Comparison of ENCODE assay signal across 8 mouse cellular contexts in the genomic region with DNA sequence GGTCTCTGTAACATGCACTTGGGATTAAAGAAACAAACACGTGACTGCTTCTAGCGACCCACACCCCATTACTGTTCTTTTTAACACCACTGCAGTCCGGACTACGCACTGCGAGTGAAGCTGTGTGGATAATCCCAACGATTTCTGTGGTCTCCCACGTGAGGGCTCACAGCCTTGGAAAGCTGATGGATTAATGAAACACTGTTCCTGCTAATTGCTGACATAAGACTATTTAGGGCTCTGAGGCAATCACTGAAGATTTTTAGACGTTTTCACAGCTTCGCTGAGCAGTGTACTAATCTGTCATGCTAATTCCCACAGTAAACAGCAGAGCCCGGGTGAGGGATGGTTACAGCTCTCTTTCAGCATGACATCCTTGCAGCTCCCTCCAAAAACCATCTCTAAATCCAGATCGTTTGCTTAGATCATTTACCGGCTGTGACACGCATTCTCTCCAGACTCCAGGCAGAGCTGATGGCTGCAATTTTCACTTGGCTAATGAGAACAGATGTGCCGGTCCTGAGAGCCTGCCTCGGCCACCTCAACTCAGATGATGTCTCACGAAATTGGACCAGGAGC.
DNase-seq lines count a peak whose midpoint lies in the region; ATAC-seq lines count a peak whose summit lies in the region.
"Had no signal": no experiment of that assay in that cellular context is flagged by ENCODE, and none has a peak within 500 bp of the region (broad histone marks: within the 10 kb centered on the region; RNA-seq: fewer than 3 reads in every experiment).

No protein-coding gene starts in this region.

- no peak for DNase-seq in lung, postnatal 4 days
- DNase-seq in forebrain, embryonic 14.5 days (ENCODE audit: low spot score): peak; percentile 81
- DNase-seq in layer of hippocampus, postnatal 14 days (ENCODE audit: low spot score in 2 of 2): peak; percentile 12 to 36
- no peak for DNase-seq in adrenal gland, adult 2 months
- DNase-seq in urinary bladder, adult 18-20 months (ENCODE audit: low spot score in 2 of 2): no peak
- DNase-seq: lung, postnatal 36 days had no signal

- H3K4me2 ChIP-seq in lung, embryonic 15.5 days: peak overlapping the region; percentile 31; the same call in 1 of the 2 replicates
- peak overlapping the region; percentile 32; the same call in 1 of the 2 replicates for H3K4me2 ChIP-seq in forebrain, embryonic 14.5 days (ENCODE audit: low read length)
- H3K4me2 ChIP-seq in stomach, embryonic 16.5 days (ENCODE audit: low read depth, low read length): peak overlapping the region; percentile 25; the same call in 1 of the 2 replicates

- H3K36me3 ChIP-seq in lung, embryonic 15.5 days: no peaks in the 10 kb centered on the region
- no peaks in the 10 kb centered on the region for H3K36me3 ChIP-seq in forebrain, embryonic 14.5 days (ENCODE audit: control insufficient read depth, insufficient read depth, low read length)
- H3K36me3 ChIP-seq in stomach, embryonic 16.5 days (ENCODE audit: control insufficient read depth, insufficient read depth, low read length): no peaks in the 10 kb centered on the region

- no peak for ATAC-seq in lung, embryonic 15.5 days (ENCODE audit: borderline replicate concordance, extremely low read depth, low FRiP score, low TSS enrichment)
- ATAC-seq in forebrain, embryonic 14.5 days: peak; percentile 94
- peak; percentile 40; the same call in 1 of the 2 replicates for ATAC-seq in stomach, embryonic 16.5 days (ENCODE audit: insufficient read depth, low FRiP score)

- H3K27me3 ChIP-seq in lung, embryonic 15.5 days: no peaks in the 10 kb centered on the region
- H3K27me3 ChIP-seq in forebrain, embryonic 14.5 days (replicated peaks; ENCODE audit: control insufficient read depth, insufficient read depth, low read length): no peaks in the 10 kb centered on the region
- H3K27me3 ChIP-seq in stomach, embryonic 16.5 days (ENCODE audit: control insufficient read depth, insufficient read depth, low read length): no peaks in the 10 kb centered on the region; the same call in 1 of the 2 replicates

- no peaks in the 10 kb centered on the region for H3K9me3 ChIP-seq in lung, embryonic 15.5 days
- no peaks in the 10 kb centered on the region for H3K9me3 ChIP-seq in forebrain, embryonic 14.5 days (replicated peaks; ENCODE audit: control insufficient read depth, low read length)
- no peaks in the 10 kb centered on the region for H3K9me3 ChIP-seq in stomach, embryonic 16.5 days (replicated peaks; ENCODE audit: control insufficient read depth, low read length)

- WGBS in lung, embryonic 15.5 days: 26% methylated on average over 16 of the region's 16 CpGs
- 7% methylated on average over 16 of the region's 16 CpGs for WGBS in forebrain, embryonic 14.5 days
- 20% methylated on average over 16 of the region's 16 CpGs for WGBS in stomach, embryonic 16.5 days

- H3K27ac ChIP-seq in lung, embryonic 15.5 days: no peak overlapping the region
- peak overlapping the region; percentile 0; the same call in 1 of the 2 replicates for H3K27ac ChIP-seq in forebrain, embryonic 14.5 days (ENCODE audit: low read depth, low read length)
- no peak overlapping the region for H3K27ac ChIP-seq in stomach, embryonic 16.5 days (ENCODE audit: low read length)

- H3K9ac ChIP-seq in lung, embryonic 15.5 days: no peak overlapping the region
- no peak overlapping the region for H3K9ac ChIP-seq in forebrain, embryonic 14.5 days (ENCODE audit: low read length)
- no peak overlapping the region for H3K9ac ChIP-seq in stomach, embryonic 16.5 days (ENCODE audit: low read length)

- H3K4me1 ChIP-seq in lung, embryonic 15.5 days: peaks cover 17% of the 10 kb centered on the region
- no peaks in the 10 kb centered on the region; the same call in 1 of the 2 replicates for H3K4me1 ChIP-seq in forebrain, embryonic 14.5 days (ENCODE audit: control insufficient read depth, insufficient read depth, low read length)
- H3K4me1 ChIP-seq in stomach, embryonic 16.5 days (ENCODE audit: control insufficient read depth, insufficient read depth, low read length): 0 out of 2 replicates have a peak, but pooled peaks cover 4% of the 10 kb centered on the region

- H3K4me3 ChIP-seq in lung, embryonic 15.5 days: no peak overlapping the region
- H3K4me3 ChIP-seq in forebrain, embryonic 14.5 days (ENCODE audit: low read depth, low read length): no peak overlapping the region
- no peak overlapping the region for H3K4me3 ChIP-seq in stomach, embryonic 16.5 days (replicated peaks; ENCODE audit: low read length)

Comparison
In these comparisons a context has a peak if more than half of its experiments do, and no peak if none do; other contexts are left out.
1. DNase-seq: peak in forebrain, embryonic 14.5 days (single experiment) and layer of hippocampus, postnatal 14 days (2 of 2); none in lung, postnatal 4 days (0 of 2), adrenal gland, adult 2 months (single experiment) and urinary bladder, adult 18-20 months (0 of 2).
2. Peak in every context shown above with its lines, with median percentiles within 50 percentile points of each other: H3K4me2 ChIP-seq.